Mouse (Mus musculus): ENCODE results near the gene Isoc2a.
"Not testable (repeated sequence)": the region's sequence is repeated elsewhere in the genome, so short reads cannot be mapped to it uniquely, and the experiment has no call there.

Gene Isoc2a

GRCm38 (mm10) chr7:4865090-4865489 is 11.9 kb upstream of the Isoc2a start:
- peak; percentile 93 for DNase-seq

GRCm38 (mm10) chr7:4865579-4866493 is 11.1 kb upstream of the Isoc2a start:
- peak; percentile 100 for DNase-seq

GRCm38 (mm10) chr7:4866631-4867180 is 10.2 kb upstream of the Isoc2a start:
- DNase-seq, result no peak

GRCm38 (mm10) chr7:4870133-4870532 is 6.8 kb upstream of the Isoc2a start, which contains the start of gene Isoc2b:
TSS of gene Isoc2b (minus strand) at chr7:4870258.
- DNase-seq, result peak; percentile 80

GRCm38 (mm10) chr7:4877226-4877625 is 273 bp downstream of the Isoc2a start:
- DNase-seq, result no peak

GRCm38 (mm10) chr7:4878186-4878585 is 1.2 kb downstream of the Isoc2a start:
- DNase-seq, result no peak

- not testable (repeated sequence) for DNase-seq
These were observed 2.1 kb downstream of the Isoc2a start for GRCm38 (mm10) chr7:4879036-4879435.

GRCm38 (mm10) chr7:4886680-4887079 is 9.7 kb downstream of the Isoc2a start:
- no peak for DNase-seq

GRCm38 (mm10) chr7:4895186-4895585 is 18.2 kb downstream of the Isoc2a start:
- DNase-seq, result no peak

DNA sequence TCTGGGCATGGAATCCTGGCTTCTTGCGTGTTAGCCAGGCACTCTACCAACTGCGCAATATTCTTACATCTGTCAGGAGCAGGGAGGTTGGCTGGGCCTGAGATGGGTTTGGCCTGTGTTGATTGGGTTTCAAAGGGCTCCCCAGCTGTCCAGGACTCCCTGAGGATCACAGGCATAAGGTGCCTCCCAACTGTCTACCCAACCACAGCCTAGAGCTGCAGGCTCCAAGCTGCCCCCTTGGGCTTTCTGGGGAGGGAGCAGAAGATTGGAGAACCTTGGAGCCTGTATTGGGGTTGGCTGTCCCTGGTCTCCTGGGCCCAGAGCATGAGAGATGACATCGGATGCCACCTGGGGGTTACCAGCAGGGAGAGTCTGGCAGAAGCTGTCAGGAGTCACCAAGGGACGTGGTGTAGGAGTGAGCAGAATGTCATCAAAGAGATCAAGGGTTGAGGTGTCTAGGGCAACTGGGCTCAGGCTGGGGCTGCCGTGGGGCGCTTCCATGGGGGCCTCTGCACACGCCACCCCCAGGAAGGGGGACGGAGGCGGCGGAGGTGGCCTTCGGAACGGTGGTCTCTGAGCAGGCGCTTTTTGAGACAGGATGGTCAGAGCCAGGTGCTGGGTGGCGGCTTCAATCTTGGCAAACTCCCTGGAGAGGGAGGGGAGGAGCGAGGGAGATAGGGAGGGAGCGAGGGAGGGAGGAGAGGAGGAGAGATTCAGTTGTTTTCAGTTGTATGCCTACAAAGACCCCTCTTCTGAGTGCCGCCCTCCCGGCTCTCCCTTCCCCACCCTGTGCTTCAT is 22.1 kb downstream of the Isoc2a start:
- DNase-seq, result no peak

- peak; percentile 93 for DNase-seq
These were observed 22.9 kb downstream of the Isoc2a start for GRCm38 (mm10) chr7:4899649-4900522.

GRCm38 (mm10) chr7:4900523-4900851 is 23.5 kb downstream of the Isoc2a start:
- no peak for DNase-seq

GRCm38 (mm10) chr7:4901171-4901570 is 24.2 kb downstream of the Isoc2a start:
- no peak for DNase-seq

- no peak for DNase-seq
These were observed 25.5 kb downstream of the Isoc2a start for GRCm38 (mm10) chr7:4902404-4902803.

DNA sequence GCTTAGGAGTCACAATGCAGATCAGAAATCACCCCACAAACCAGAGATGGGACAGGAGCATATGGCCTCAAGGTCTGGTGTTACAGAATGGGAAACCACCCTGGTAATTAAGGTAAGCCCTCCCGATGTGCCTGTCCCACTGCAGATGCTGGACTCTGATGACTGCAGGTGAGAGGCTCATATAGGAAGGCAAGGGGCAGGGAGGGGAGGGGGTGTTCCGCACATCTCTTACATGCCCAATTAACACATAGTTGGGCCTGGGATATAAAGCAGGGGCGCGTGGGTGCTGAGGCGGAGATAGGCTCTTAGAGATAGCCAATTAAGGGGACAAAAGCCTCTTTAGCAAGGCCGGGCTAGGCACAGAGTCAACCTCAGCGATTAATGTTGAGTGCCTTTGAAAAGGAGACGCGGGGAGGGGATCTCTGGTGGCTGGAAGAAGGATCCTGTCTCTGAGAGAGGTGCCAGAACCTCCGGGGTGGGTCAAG is 29.6 kb downstream of the Isoc2a start, which contains the start of gene Gm36210:
Gene Gm36210 (minus strand): TSS at position 51 of the 485 bp plus-strand sequence.
- DNase-seq, result no peak

DNA sequence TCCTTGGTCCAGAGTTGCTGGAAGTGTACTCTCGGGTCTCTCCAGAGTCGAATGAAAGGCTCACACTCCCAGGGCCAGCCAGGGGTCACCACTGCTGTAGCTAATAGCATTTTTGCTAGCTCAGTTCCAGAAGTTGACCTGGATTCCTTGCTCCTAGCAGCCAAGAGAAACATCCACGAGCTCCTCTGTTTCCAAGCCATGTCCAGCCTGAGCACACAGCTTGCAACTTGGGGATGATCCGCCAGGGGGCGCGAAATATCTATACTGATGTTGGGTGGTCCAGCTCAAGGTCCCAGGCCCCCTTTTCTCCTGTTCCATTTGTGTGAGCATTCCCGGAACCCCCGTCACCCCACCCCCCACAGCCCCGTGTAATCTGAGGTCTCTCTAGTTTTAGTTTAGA is 34.6 kb downstream of the Isoc2a start:
- DNase-seq, result peak; percentile 93

DNA sequence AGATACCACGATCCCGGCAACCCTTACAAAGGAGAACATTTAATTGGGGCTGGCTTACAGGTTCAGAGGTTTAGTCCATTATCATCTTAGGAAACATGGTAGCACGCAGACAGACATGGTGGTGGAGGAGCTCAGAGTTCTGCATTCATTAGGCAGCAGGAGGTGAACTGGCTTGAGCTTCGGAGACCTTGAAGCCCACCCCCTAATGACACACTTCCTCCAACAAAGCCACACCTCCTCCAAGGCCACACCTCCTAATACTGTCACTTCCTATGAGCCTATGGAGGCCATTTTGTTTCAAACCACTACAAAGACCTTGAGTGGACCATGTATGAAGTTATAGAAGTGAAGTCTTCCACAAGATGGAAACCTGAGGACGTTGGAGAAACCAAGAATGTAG is 35.3 kb downstream of the Isoc2a start:
- no peak for DNase-seq

DNA sequence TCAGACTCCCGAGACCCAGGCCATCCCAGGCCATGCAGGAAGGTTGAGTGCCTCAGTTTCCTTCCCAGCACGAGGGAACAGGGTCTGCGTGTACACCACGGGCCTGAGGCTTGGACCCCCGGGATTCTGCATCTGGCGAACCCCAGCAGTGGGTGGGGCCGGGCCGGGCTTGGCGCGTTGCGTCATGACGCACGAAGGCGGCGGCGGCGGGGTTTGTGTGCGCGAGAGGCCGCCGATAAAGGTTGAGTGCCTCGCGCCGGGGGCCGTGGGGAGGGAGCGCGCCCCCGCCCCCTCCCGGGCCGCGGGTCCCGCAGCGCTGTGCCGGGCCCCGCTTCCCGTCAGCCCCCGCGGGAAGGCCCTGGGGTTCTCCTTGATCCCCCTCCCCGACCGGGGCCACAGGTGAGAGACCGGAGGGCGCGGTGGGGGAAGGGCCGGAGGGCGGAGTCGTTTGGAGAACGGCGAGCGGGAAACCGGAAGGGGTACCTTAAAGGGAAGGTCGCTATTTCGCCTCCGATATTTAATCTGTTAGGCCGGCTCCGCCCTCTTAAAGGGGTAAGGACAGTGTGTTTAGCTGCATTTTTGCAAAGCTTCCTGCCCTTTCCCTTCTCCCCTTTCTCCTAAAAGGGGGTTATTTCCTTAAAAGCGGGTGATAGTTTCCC is 38.2 kb downstream of the Isoc2a start, which contains the start of gene Zfp628:
Gene Zfp628 (plus strand): TSS at position 211 of the 659 bp plus-strand sequence.
- DNase-seq, result peak; percentile 99

DNA sequence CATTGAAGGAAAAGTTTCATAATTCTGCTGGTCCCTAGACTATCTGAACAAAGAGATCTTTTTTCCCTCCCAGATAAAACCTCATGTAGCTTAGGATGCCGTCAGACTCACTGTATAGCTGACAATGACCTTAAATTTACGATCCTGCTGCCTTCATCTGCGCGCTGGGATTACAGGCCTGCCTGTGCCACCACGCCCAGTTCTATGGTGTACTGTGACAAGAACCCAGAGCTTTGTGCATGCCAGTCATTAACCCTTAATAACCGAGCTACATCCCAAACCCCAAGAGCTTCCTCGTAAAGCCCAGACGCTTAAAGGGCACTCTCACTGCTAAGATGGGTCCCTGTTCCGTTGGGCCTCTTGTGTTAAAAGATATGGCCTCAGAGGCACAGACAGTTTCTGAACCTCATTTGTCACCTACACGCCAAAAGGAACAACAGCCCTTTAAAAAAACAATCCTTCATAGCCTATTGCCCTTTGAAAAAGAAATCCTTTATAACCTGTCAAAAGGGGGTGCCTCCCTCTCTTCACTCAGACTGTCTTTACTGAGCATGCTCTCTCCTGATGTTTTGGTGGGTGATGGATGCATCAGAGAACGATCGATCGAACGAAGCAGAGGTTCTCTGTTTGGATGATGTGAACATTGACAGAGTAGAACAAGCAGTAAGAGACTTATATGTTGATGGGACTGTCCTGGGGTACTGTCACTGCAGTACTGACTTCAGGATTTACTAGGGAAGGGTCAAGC is 38.9 kb downstream of the Isoc2a start:
- DNase-seq, result no peak

- DNase-seq, result peak; percentile 89
These were observed 40.5 kb downstream of the Isoc2a start for GRCm38 (mm10) chr7:4917494-4917893.

DNA sequence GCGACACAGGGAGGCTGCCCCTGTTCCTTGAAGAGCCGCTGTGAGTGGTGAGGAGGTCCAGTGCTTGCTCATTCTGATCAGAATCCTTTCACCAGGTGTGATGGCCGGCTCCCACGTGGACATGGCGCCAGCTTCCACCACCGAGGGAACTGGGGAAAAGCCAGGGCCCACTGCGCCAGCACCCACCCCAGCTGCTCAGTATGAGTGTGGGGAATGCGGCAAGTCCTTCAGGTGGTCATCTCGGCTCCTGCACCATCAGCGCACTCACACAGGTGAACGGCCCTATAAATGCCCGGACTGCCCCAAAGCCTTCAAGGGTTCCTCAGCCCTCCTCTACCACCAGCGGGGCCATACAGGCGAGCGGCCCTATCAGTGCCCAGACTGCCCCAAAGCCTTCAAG is 41.7 kb downstream of the Isoc2a start:
- DNase-seq, result peak; percentile 90

All from heart, adult 11 months (tissue).